Mouse (Mus musculus) gastrocnemius, adult 2 months (tissue): ENCODE data around the gene Rin3. TPM values are rescaled to one million over a fixed set of nuclear protein-coding genes. Genes with fewer than 3 reads are reported as not detected.

Source experiments
- DNase-seq: peaks from one replicate; pipeline ENCODE4 v3.0.0; 2022
- H3K27ac ChIP-seq: fragments of 200-600 bp; 2 replicates; pipeline ENCODE4 v1.8.1; 2022; ENCODE audit warnings: mild to moderate bottlenecking
- H3K4me3 ChIP-seq: fragments of 200-600 bp; 2 replicates; pipeline ENCODE4 v1.8.1; 2022; ENCODE audit warnings: mild to moderate bottlenecking, moderate library complexity
- CTCF ChIP-seq: fragments of 200-600 bp; IDR thresholded peaks from 2 replicates; pipeline ENCODE4 v1.8.1; 2022; ENCODE audit warnings: antibody characterized with exemption, mild to moderate bottlenecking, moderate library complexity
- intact Hi-C: fragments of 180-260 bp; cut with DNase I; formaldehyde crosslinking; loops from one replicate; pipeline ENCODE4 v1.15.1; 2025
- total RNA-seq, 2 experiments: library from RNA; stranded (reverse); gene quantifications; 2 replicates each; pipeline ENCODE4 v1.2.3; 2021

Gene Rin3
- total RNA-seq, 2 experiments from 2014 or later = 6.4 to 14.3 TPM

DNA sequence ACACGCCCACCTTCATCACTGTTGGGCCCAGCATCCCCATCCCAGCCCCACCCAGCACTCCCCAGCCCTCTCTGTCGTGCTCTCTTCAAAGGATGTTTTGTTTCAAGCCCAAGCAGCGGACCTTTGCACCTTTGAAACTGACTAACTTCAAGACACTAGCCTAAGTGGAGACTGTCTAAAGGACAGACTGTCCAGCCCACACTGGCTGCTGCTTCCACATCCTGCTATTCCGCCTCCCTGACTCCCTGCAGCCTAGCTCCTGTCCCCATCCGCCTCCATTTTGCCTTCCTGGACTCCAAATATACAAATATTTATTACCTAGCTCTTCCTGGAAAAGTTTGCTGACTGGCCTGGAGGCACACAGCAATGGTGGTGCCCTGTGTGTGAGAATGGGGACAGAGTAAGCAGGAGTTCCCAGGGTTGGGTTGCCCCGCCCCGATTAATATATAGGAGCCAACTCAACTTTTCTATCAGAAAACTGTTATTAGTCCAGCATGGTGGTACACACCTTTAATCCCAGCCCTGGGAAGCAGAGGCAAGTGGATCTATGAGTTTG is 134.2 kb downstream of the Rin3 start:
- H3K4me3 ChIP-seq = no peak overlapping the region
- H3K27ac ChIP-seq = peak overlapping the region; percentile 76
- no peak for TF ChIP-seq CTCF
- no peak for DNase-seq
- intact Hi-C loops = no loop called here

- intact Hi-C loops = no loop called here
- DNase-seq = no peak
- Histone ChIP-seq H3K4me3 (no peak overlapping the region), H3K27ac (peak overlapping the region; percentile 76)
- no peak for TF ChIP-seq CTCF
These were observed 134.9 kb downstream of the Rin3 start for GRCm38 (mm10) chr12:102417701-102418100.

- H3K27ac ChIP-seq = peak overlapping the region; percentile 38
- H3K4me3 ChIP-seq = no peak overlapping the region
- intact Hi-C loops = no loop called here
- peak; percentile 16 for DNase-seq
- no peak for TF ChIP-seq CTCF
These were observed 136.7 kb downstream of the Rin3 start for GRCm38 (mm10) chr12:102419544-102419943.

GRCm38 (mm10) chr12:102420168-102420890 is 137.5 kb downstream of the Rin3 start:
- Histone ChIP-seq H3K4me3 (no peak overlapping the region), H3K27ac (peak overlapping the region; percentile 38)
- intact Hi-C loops = no loop called here
- TF ChIP-seq CTCF = no peak
- peak; percentile 8 for DNase-seq

- H3K27ac ChIP-seq = peak overlapping the region; percentile 79
- peak; percentile 69 for DNase-seq
- intact Hi-C loops = no loop called here
- no peak for TF ChIP-seq CTCF
- H3K4me3 ChIP-seq = peak overlapping the region; percentile 28; the same call in 1 of the 2 replicates
These were observed 139.2 kb downstream of the Rin3 start for GRCm38 (mm10) chr12:102422065-102422464.

DNA sequence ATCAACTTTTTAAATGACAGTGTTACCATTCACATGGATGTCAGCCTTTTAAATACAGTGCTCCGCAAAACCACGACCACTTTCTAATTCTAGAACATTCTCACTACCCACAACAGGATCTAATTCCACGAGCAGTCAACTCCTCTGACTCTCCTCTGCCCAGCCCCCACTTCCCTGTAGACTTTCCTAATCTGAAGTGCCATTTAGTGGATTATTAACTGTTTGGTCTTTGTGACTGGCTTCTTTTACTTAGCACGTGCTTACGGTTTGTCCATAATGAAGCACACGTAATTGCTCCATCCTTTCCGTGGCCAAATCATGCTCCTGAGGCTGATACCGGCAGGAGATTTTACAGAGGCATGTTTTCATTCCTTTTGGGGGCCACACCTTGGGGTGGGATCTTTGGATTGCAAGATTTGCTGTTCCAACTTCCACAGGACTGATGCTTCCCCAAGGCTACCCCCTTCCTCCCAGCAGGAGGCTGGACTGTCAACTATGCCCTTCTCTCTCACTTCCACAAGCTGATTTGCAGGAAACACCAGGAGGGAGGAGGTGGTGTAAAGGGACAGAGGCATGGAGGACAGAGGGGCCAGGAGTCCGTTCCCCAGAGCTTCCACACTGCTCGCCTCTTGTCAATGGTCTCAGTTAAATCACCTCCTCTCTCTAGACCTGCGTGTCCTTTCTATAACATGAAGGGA is 139.9 kb downstream of the Rin3 start:
- intact Hi-C loops = no loop called here
- H3K4me3 ChIP-seq = no peak overlapping the region
- peak overlapping the region; percentile 79 for H3K27ac ChIP-seq
- TF ChIP-seq CTCF = no peak
- DNase-seq = no peak

GRCm38 (mm10) chr12:102423625-102424024 is 140.8 kb downstream of the Rin3 start:
- 0 out of 2 replicates have a peak overlapping the region, but pooled peaks have one; percentile 0 for H3K27ac ChIP-seq
- no peak for TF ChIP-seq CTCF

GRCm38 (mm10) chr12:102424456-102424855 is 141.6 kb downstream of the Rin3 start:
- no peak for TF ChIP-seq CTCF
- Histone ChIP-seq H3K27ac (no peak overlapping the region; the same call in 1 of the 2 replicates), H3K4me3 (no peak overlapping the region)
- no peak for DNase-seq
- intact Hi-C loops = no loop called here

More at GRCm38 (mm10) chr12:102423625-102424024, 140.8 kb downstream of the Rin3 start:
- H3K4me3 ChIP-seq = no peak overlapping the region
- intact Hi-C loops = no loop called here
- no peak for DNase-seq

DNA sequence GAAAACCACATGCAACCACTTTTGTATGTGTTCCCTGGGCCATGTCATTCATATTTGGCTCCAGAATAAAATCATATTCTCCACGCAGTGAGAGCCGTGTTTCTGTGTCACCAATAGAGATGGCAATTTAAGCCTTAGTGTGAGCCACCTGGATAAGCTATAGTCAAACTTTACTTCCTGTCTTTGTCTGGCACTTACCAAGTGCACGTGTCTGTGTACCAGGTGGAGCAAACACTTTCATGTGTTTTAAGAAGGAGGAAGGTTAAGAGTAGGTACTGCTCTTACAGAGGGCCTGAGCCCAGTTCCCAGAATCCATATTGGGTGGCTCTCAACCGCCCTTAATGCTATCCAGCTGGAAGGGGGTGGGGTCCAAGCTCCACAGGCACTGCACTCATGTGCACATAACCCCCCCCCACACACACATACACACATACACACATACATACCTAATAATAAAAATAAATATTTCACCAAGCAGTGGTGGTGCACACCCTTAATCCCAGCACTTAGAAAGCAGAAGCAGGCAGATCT is 142.3 kb downstream of the Rin3 start:
- no peak for DNase-seq
- no peak for TF ChIP-seq CTCF
- Histone ChIP-seq H3K27ac (no peak overlapping the region), H3K4me3 (no peak overlapping the region)
- intact Hi-C loops = no loop called here

DNA sequence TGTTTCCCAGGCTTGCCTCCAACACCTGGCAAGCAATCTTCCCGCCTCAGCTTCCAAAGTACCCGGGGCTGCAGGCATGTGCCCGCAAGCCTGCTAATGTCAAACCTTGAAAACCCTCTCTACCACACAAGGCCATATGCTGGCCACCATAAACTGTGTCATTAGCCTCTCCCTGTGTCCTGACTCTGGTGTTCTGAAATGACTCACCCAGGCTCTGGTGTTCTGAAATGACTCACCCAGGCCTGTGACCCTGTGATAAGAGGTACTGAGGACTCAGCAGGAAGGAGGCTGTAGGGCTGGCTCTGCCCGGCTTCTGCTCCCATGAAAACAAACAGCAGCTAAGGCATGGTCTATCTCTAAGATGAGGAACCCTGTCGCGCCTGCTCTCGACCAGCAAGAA is 143.4 kb downstream of the Rin3 start:
- H3K4me3 ChIP-seq = no peak overlapping the region
- intact Hi-C loops = no loop called here
- no peak for TF ChIP-seq CTCF
- no peak for DNase-seq
- no peak overlapping the region for H3K27ac ChIP-seq

DNA sequence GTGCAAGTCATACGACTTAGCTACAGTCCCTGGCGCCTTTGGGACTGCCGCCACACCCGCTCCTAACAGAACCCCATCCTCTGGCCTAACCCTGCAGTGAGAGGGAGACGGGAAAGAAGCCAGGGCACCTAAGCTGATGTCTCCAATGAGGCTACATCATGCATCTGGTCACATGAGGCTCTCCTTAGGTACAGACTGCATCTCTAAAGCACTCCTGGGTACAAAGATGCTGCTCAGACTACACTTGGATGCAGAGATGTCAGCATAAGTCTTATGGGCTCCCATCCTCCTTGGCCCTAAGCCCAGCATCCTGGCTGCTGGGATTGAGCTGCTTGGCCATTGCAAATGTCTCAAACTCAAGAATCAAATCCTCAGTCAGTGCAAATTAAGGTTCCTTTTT is 146.8 kb downstream of the Rin3 start:
- TF ChIP-seq CTCF = no peak
- Histone ChIP-seq H3K4me3 (no peak overlapping the region), H3K27ac (no peak overlapping the region)
- intact Hi-C loops = no loop called here
- no peak for DNase-seq

DNA sequence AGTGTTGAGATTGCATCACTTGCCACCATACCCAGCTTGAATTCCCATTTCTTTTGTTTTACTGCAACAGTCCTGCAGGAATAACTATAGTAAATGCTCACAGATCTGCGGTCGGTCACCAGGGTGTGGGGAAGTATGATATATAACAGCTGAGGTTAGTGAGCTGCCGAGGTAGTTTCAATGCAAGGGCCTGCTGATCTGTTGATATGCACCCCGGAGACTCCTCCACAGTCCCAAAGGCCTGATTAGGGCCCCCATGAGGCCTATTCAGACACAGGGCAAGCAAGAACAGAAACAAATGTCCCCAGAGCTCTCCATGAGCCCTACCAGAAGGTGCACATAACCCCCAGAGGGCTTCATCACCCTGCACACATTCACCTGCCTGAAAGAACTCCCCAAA is 147.4 kb downstream of the Rin3 start:
- intact Hi-C loops = no loop called here
- no peak for DNase-seq
- no peak overlapping the region for H3K4me3 ChIP-seq

DNA sequence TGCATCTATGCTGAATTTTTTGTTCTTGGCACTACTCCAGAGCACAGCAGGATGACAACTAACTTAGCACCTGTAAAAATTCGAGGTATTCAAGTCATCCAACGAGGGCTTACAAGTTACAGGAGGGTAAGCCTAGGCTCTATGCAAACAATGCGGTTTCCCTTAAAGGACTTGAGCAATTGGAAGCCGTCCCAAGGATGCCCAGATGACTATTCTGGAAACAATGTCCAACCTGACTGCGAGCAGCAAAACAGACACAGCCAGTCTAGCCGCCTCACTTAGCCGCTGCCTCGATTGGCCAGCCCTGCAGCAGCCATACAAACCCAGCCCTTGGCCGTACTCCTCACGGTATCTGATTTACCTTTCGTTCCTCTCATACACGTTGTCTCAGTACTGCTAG is 149.4 kb downstream of the Rin3 start:
- no peak for TF ChIP-seq CTCF
- Histone ChIP-seq H3K4me3 (no peak overlapping the region), H3K27ac (no peak overlapping the region)
- intact Hi-C loops = no loop called here
- no peak for DNase-seq

More for the DNA sequence above, 147.4 kb downstream of the Rin3 start:
- H3K27ac ChIP-seq = no peak overlapping the region
- TF ChIP-seq CTCF = no peak
